Comparison of ENCODE assay signal across 7 mouse cellular contexts in genomic region chr4:128609925-128610402, GRCm38 (mm10). TPM values are rescaled to one million over a fixed set of nuclear protein-coding genes. Genes with fewer than 3 reads are reported as not detected.
DNase-seq lines count a peak whose midpoint lies in the region; ATAC-seq lines count a peak whose summit lies in the region.

Gene Zscan20 (minus strand): TSS chr4:128610098.

- peak; percentile 96 for ATAC-seq in embryonic facial prominence, embryonic 11.5 days (replicated peaks; ENCODE audit: insufficient number of reproducible peaks, low FRiP score, low TSS enrichment, low read depth)
- ATAC-seq in granulocyte monocyte progenitor cell, adult 5-6 weeks (replicated peaks; ENCODE audit: poor library complexity, severe bottlenecking), result peak; percentile 94
- ATAC-seq in midbrain, embryonic 13.5 days, result peak; percentile 98

- peak within 1 kb of the TSS; percentile 60 for H3K4me3 ChIP-seq in embryonic facial prominence, embryonic 11.5 days (ENCODE audit: low read depth, low read length)
- H3K4me3 ChIP-seq in limb, embryonic 10.5 days, result peak within 1 kb of the TSS; percentile 84
- H3K4me3 ChIP-seq in midbrain, embryonic 13.5 days (replicated peaks), result peak within 1 kb of the TSS; percentile 63

- H3K27ac ChIP-seq in embryonic facial prominence, embryonic 11.5 days (replicated peaks; ENCODE audit: low read depth, low read length), result no peak within 1 kb of the TSS
- H3K27ac ChIP-seq in limb, embryonic 10.5 days, result peak within 1 kb of the TSS; percentile 92
- no peak within 1 kb of the TSS for H3K27ac ChIP-seq in midbrain, embryonic 13.5 days

- peak within 1 kb of the TSS; percentile 72 for H3K9ac ChIP-seq in embryonic facial prominence, embryonic 11.5 days (replicated peaks; ENCODE audit: low read length)
- peak within 1 kb of the TSS; percentile 73 for H3K9ac ChIP-seq in midbrain, embryonic 13.5 days (replicated peaks)

- H3K36me3 ChIP-seq in embryonic facial prominence, embryonic 11.5 days (replicated peaks; ENCODE audit: control insufficient read depth, insufficient read depth, low read depth, low read length), result no peaks in the 10 kb centered on the region
- peaks cover 20% of the 10 kb centered on the region for H3K36me3 ChIP-seq in limb, embryonic 10.5 days
- H3K36me3 ChIP-seq in midbrain, embryonic 13.5 days, result no peaks in the 10 kb centered on the region

- DNase-seq in adrenal gland, postnatal 14 days, result peak; percentile 97
- DNase-seq in embryonic facial prominence, embryonic 11.5 days (ENCODE audit: low spot score), result peak; percentile 99
- DNase-seq in kidney, adult 11 months, result peak; percentile 99
- DNase-seq in limb, embryonic 10.5 days (ENCODE audit: low spot score), result peak; percentile 94
- peak; percentile 83 for DNase-seq in spleen, adult 12 weeks (ENCODE audit: low spot score)

- H3K9me3 ChIP-seq in embryonic facial prominence, embryonic 11.5 days (replicated peaks; ENCODE audit: control insufficient read depth, low read length), result no peaks in the 10 kb centered on the region
- no peaks in the 10 kb centered on the region for H3K9me3 ChIP-seq in limb, embryonic 10.5 days (replicated peaks)
- no peaks in the 10 kb centered on the region for H3K9me3 ChIP-seq in midbrain, embryonic 13.5 days

- WGBS in embryonic facial prominence, embryonic 11.5 days, result under 1% methylated on average over 24 of the region's 24 CpGs
- under 1% methylated on average over 24 of the region's 24 CpGs for WGBS in limb, embryonic 10.5 days
- 0% methylated on average over 24 of the region's 24 CpGs for whole genome bisulfite sequencing in midbrain, embryonic 13.5 days

- no peaks in the 10 kb centered on the region for H3K27me3 ChIP-seq in embryonic facial prominence, embryonic 11.5 days (ENCODE audit: control insufficient read depth, insufficient read depth, low read length)
- no peaks in the 10 kb centered on the region for H3K27me3 ChIP-seq in limb, embryonic 10.5 days (ENCODE audit: low read depth, poor library complexity, severe bottlenecking)
- H3K27me3 ChIP-seq in midbrain, embryonic 13.5 days, result no peaks in the 10 kb centered on the region

- peak within 1 kb of the TSS; percentile 58 for H3K4me2 ChIP-seq in embryonic facial prominence, embryonic 11.5 days (ENCODE audit: low read depth, low read length)
- peak within 1 kb of the TSS; percentile 74 for H3K4me2 ChIP-seq in midbrain, embryonic 13.5 days (replicated peaks)

- no peaks in the 10 kb centered on the region for H3K4me1 ChIP-seq in embryonic facial prominence, embryonic 11.5 days (ENCODE audit: control insufficient read depth, insufficient read depth, low read length)
- H3K4me1 ChIP-seq in limb, embryonic 10.5 days, result peaks cover 18% of the 10 kb centered on the region
- H3K4me1 ChIP-seq in midbrain, embryonic 13.5 days (replicated peaks), result peaks cover 18% of the 10 kb centered on the region

RNA-seq across cellular contexts. Expression of gene Zscan20, which starts in this region (rescaled TPM):
- 5.0 and 6.5 TPM in 2 replicates for total RNA-seq in adrenal gland, postnatal 14 days (2021)
- polyA plus RNA-seq in embryonic facial prominence, embryonic 11.5 days (2014; fragmentation: Nextera tagmentation; extraction: Ambion mirVana), result 2.9 and 4.1 TPM in 2 replicates
- 3.0 and 11.8 TPM in 2 replicates for total RNA-seq in granulocyte monocyte progenitor cell, adult 5-6 weeks (2014; fragmentation: Nextera tagmentation)
- 2.2 and 3.0 TPM in 2 replicates for total RNA-seq in granulocyte monocyte progenitor cell, adult 5-6 weeks (2017)
- 7.0 and 7.5 TPM in 2 replicates for polyA plus RNA-seq in limb, embryonic 10.5 days (2016; fragmentation: Nextera tagmentation; extraction: Ambion mirVana)
- 5.7 and 6.0 TPM in 2 replicates for polyA plus RNA-seq in midbrain, embryonic 13.5 days (2015; fragmentation: Nextera tagmentation; extraction: Ambion mirVana)
